Mouse (Mus musculus) mouse trophoblast stem cell (cell line): ENCODE data around the gene Chd2.
"Not testable (repeated sequence)": the region's sequence is repeated elsewhere in the genome, so short reads cannot be mapped to it uniquely, and the experiment has no call there.

Experiments used
- in situ Hi-C, 2 experiments: fragments of 300-500 bp; cut with MseI, MboI; formaldehyde crosslinking; loops; 2 replicates in 1 of 2; 3 replicates in 1 of 2; pipeline ENCODE4 v1.15.1; 2025

Chd2 gene

GRCm38 (mm10) chr7:73541412-73542130, at the start of gene Chd2:
Chd2 (minus strand) TSS chr7:73541830.
- in situ Hi-C loops: no loop called here

GRCm38 (mm10) chr7:73590757-73591156, 49.1 kb upstream of the Chd2 start:
- in situ Hi-C loops: no loop called here

- in situ Hi-C loops: no loop called here
These were observed 47.7 kb upstream of the Chd2 start for GRCm38 (mm10) chr7:73589208-73589771.

GRCm38 (mm10) chr7:73588351-73588906, 46.8 kb upstream of the Chd2 start:
- in situ Hi-C loops: no loop called here

GRCm38 (mm10) chr7:73586717-73587116, 45.1 kb upstream of the Chd2 start:
- in situ Hi-C loops: no loop called here

GRCm38 (mm10) chr7:73586206-73586605, 44.6 kb upstream of the Chd2 start:
- in situ Hi-C loops: no loop called here

- in situ Hi-C loops: no loop called here
These were observed 43.7 kb upstream of the Chd2 start for GRCm38 (mm10) chr7:73585114-73586032.

- in situ Hi-C loops: no loop called here
These were observed 42.7 kb upstream of the Chd2 start for GRCm38 (mm10) chr7:73584009-73584995.

GRCm38 (mm10) chr7:73583400-73583799, 41.8 kb upstream of the Chd2 start:
- in situ Hi-C loops: no loop called here

GRCm38 (mm10) chr7:73581836-73582375, 40.3 kb upstream of the Chd2 start:
- in situ Hi-C loops: no loop called here

- in situ Hi-C loops: no loop called here
These were observed 37.6 kb upstream of the Chd2 start for GRCm38 (mm10) chr7:73579072-73579731.

GRCm38 (mm10) chr7:73577888-73578421, 36.3 kb upstream of the Chd2 start:
- in situ Hi-C loops: no loop called here

GRCm38 (mm10) chr7:73576101-73576936, 34.7 kb upstream of the Chd2 start:
- in situ Hi-C loops: no loop called here

GRCm38 (mm10) chr7:73575257-73575656, 33.6 kb upstream of the Chd2 start:
- in situ Hi-C loops: no loop called here

GRCm38 (mm10) chr7:73574673-73575072, 33.0 kb upstream of the Chd2 start:
- in situ Hi-C loops: not testable (repeated sequence)

- in situ Hi-C loops: no loop called here
These were observed 30.9 kb upstream of the Chd2 start for GRCm38 (mm10) chr7:73572571-73572970.

GRCm38 (mm10) chr7:73568801-73569403, 27.3 kb upstream of the Chd2 start:
- in situ Hi-C loops: no loop called here

GRCm38 (mm10) chr7:73567754-73568161, 26.1 kb upstream of the Chd2 start:
- in situ Hi-C loops: no loop called here
